Mouse (Mus musculus) intestine, embryonic 14.5 days (tissue): ENCODE data around the gene Ankrd2. TPM values are rescaled to one million over a fixed set of nuclear protein-coding genes. Genes with fewer than 3 reads are reported as not detected.

Experiments used
- ATAC-seq: fragments of 200-750 bp; cut with Nextera tagmentation; replicated peaks from 2 replicates; pipeline ENCODE4 v1.8.0; 2017; ENCODE audit warnings: low read depth, moderate number of reproducible peaks, moderate TSS enrichment, moderate library complexity; ENCODE audit not compliant: low FRiP score, low TSS enrichment
- DNase-seq: peaks from one replicate; pipeline ENCODE4 v3.0.0-alpha.2; 2018; ENCODE audit warnings: low spot score
- H3K27ac ChIP-seq: fragments of 300-500 bp; sonication (generic); 2 replicates; pipeline ENCODE4 v1.5.1; 2014; ENCODE audit warnings: low read depth, mild to moderate bottlenecking, control low read depth
- H3K27me3 ChIP-seq: fragments of 300-500 bp; sonication (generic); replicated peaks from 2 replicates; pipeline ENCODE4 v1.6.1; 2014; ENCODE audit warnings: low read length, control low read depth; ENCODE audit not compliant: control insufficient read depth, insufficient read depth
- H3K36me3 ChIP-seq: fragments of 300-500 bp; sonication (generic); 2 replicates; pipeline ENCODE4 v1.6.1; 2014; ENCODE audit warnings: low read length, control low read depth; ENCODE audit not compliant: control insufficient read depth, insufficient read depth
- H3K4me1 ChIP-seq: fragments of 300-500 bp; sonication (generic); replicated peaks from 2 replicates; pipeline ENCODE4 v1.6.1; 2014; ENCODE audit warnings: low read length, control low read depth, mixed read lengths; ENCODE audit not compliant: control insufficient read depth, insufficient read depth
- H3K4me2 ChIP-seq: fragments of 300-500 bp; sonication (generic); 2 replicates; pipeline ENCODE4 v1.6.1; 2014; ENCODE audit warnings: low read length
- H3K4me3 ChIP-seq: fragments of 300-500 bp; sonication (generic); 2 replicates; pipeline ENCODE4 v1.5.1; 2014; ENCODE audit warnings: low read depth, low read length, control low read depth, mixed read lengths
- H3K9ac ChIP-seq: fragments of 300-500 bp; sonication (generic); 2 replicates; pipeline ENCODE4 v1.6.1; 2014; ENCODE audit warnings: mild to moderate bottlenecking, low read length
- H3K9me3 ChIP-seq: fragments of 300-500 bp; sonication (generic); 2 replicates; pipeline ENCODE4 v1.6.1; 2016; ENCODE audit warnings: low read length, control low read depth; ENCODE audit not compliant: control insufficient read depth
- WGBS: fragments of 180-500 bp; shearing (Covaris S2); extraction: QIAGEN DNeasy Blood & Tissue Kit; methylation state at CpG from one replicate; pipeline ENCODE4 v1.1.7; 2014; 5-methylcytosine and 5-hydroxymethylcytosine counted together
- polyA plus RNA-seq: library from polyadenylated mRNA; unstranded; fragments of >200 nt; fragmentation: Nextera tagmentation; extraction: Ambion mirVana; gene quantifications from 2 replicates; pipeline ENCODE4 v1.2.1, GENCODE M21; 2014

The Ankrd2 gene
- 0.27 and 0.32 TPM in 2 replicates for polyA plus RNA-seq

DNA sequence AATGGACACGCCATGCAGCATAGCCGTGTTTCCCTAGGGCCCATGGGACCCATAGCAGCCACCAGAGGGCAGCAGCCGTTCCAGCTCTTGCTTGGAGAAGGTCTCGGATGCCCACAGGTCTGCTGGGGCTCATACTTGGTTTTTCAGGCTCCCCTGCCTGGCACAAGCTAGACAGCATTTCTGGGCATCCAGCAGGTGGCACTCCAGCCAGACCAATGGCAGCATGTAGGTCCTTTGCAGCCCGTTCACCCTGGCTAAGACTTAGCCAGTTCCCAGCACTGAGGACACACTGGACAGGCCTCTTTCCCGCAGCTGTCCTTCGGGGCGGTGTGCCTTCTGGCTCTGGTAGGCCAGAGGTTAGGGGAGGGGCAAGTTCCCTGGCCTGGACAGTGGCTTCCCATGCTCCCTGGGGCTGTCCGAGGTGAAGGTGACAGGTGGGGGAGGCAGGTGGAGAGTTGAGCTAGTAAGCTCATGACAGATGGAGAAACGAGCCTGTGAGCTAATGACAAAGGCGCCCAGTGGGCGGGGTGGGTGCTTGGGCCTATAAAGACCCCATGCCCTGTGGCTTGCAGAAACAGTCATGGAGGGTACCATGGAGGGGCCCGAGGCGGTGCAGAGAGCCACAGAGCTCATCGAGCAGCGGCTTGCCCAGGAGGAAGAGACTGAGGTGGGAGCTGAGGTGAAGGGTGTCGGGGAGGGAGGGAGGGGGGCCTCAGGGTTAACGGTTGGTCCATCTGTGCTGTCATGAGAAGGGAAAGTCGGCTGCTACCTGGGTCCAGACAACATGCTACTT lies at the start of gene Ankrd2:
Gene Ankrd2, plus strand, starts transcription at position 545 of the 793 bp plus-strand sequence.
- H3K4me3 ChIP-seq: no peak within 1 kb of the TSS
- ATAC-seq (peak; percentile 78), DNase-seq (peak; percentile 88)
- H3K9me3 ChIP-seq: no peaks in the 10 kb centered on the region
- H3K27me3 ChIP-seq: no peaks in the 10 kb centered on the region
- H3K27ac ChIP-seq: no peak within 1 kb of the TSS
- H3K4me2 ChIP-seq: no peak within 1 kb of the TSS
- H3K9ac ChIP-seq: no peak within 1 kb of the TSS
- H3K4me1 ChIP-seq: 0 out of 2 replicates have a peak, but pooled peaks cover 4% of the 10 kb centered on the region
- WGBS: 66% methylated on average over 19 of the region's 19 CpGs
- no peaks in the 10 kb centered on the region; the same call in 1 of the 2 replicates for H3K36me3 ChIP-seq

DNA sequence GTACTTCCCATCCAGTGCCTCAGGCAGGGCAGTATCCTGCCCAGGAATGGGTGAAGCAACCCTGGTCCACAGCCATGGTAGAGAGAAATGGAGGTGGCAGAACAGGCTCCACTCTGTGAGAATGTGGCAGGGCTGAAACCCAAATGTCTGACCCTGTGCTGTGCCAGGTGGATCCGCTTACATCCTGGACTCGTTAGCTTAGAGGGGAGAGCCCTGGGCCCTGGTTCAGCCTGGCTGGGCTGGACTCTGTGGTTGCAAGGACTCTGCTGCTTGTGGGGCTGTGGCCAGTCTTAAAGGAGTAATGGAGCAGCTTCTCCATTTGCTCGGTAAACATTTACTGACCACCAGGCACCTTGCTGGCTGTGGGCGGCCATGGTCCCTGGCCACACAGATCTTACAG lies 48.6 kb upstream of the Ankrd2 start:
- DNase-seq: no peak
- H3K27me3 ChIP-seq: no peaks in the 10 kb centered on the region
- peaks cover 4% of the 10 kb centered on the region; the same call in 1 of the 2 replicates for H3K4me1 ChIP-seq
- H3K9me3 ChIP-seq: no peaks in the 10 kb centered on the region
- H3K36me3 ChIP-seq: no peaks in the 10 kb centered on the region
- no peak overlapping the region for H3K27ac ChIP-seq
- H3K4me3 ChIP-seq: no peak overlapping the region
- WGBS: 84% methylated on average over 4 of the region's 4 CpGs
- no peak overlapping the region for H3K9ac ChIP-seq
- no peak for ATAC-seq
- no peak overlapping the region for H3K4me2 ChIP-seq

DNA sequence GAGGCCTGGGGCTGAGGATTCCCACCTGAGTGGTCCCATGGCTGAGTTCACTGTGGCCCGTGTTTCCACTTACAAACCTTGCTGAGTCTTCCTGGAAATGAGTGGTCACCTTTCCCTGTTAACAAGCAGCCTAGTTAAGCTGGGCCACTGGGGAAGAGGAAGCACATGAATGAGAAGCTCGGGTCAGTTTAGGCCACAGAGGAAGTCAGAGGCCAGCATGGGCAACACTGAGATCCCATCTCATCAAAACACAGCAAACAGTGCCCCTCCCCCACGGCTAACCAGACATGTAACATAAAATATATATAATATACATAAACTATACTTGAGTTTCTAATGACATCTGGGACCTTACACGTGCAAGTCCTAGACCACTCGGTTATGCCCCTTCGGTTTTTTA lies 46.0 kb upstream of the Ankrd2 start:
- no peaks in the 10 kb centered on the region for H3K4me1 ChIP-seq
- H3K9ac ChIP-seq: no peak overlapping the region
- H3K9me3 ChIP-seq: no peaks in the 10 kb centered on the region
- no peaks in the 10 kb centered on the region for H3K36me3 ChIP-seq
- DNase-seq (no peak), ATAC-seq (no peak)
- no peak overlapping the region for H3K4me3 ChIP-seq
- no peaks in the 10 kb centered on the region for H3K27me3 ChIP-seq
- H3K27ac ChIP-seq: no peak overlapping the region
- 73% methylated on average over 6 of the region's 6 CpGs for WGBS
- no peak overlapping the region for H3K4me2 ChIP-seq

DNA sequence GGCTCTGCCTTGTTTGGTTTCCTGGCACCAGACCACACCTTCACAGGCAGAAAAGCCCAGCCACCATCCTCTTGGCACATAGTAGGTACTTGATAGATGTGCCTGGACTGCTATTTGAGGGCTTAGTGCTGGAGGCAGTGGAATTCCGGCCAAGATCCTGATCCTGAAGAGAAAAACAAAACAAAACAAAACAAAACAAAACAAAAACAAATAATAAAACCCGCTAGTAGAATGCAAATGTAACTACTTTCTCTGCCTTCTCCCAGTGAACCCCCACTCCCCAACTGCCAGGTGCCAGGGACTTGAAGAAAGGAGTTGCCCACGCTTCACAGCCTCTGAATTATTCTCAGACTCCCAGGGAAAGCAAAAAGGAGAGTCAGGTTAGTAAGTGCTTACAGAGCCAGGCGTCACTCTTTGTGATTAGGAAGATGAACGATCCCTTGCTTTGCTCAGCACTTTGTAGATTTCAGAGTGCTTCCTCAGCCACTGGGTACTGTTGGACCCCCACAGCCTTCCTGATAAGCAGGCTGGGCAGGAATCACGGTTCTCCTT lies 43.8 kb upstream of the Ankrd2 start:
- WGBS: 44% methylated on average over 6 of the region's 6 CpGs

DNA sequence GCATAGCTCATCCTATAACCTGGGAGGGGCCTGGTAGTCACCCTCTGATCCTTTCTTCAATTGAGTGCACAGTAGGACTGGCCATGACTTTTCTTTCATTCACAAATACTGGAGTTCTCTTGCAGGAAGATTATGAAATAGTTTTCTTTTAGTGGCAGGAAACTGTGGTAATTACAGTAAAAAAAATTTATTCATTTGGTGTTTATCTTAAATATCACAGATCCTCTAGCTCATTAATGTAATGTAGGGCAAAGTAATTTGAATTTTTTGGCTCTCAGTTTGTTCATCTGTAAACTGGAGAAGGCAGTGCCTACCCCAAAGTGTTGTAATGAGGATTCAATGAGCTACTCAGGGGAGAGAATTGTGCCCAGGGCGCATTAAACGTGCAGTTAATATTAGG lies 42.8 kb upstream of the Ankrd2 start:
- H3K4me2 ChIP-seq: no peak overlapping the region
- no peaks in the 10 kb centered on the region for H3K27me3 ChIP-seq
- no peak overlapping the region for H3K27ac ChIP-seq
- H3K4me3 ChIP-seq: no peak overlapping the region
- H3K9ac ChIP-seq: no peak overlapping the region
- DNase-seq (no peak), ATAC-seq (no peak)
- WGBS: 71% methylated on average over 2 of the region's 2 CpGs
- H3K36me3 ChIP-seq: no peaks in the 10 kb centered on the region
- H3K9me3 ChIP-seq: no peaks in the 10 kb centered on the region
- no peaks in the 10 kb centered on the region for H3K4me1 ChIP-seq

More for the DNA sequence above, 43.8 kb upstream of the Ankrd2 start:
- no peak for DNase-seq
- Histone ChIP-seq H3K27me3 (no peaks in the 10 kb centered on the region), H3K36me3 (no peaks in the 10 kb centered on the region), H3K9me3 (no peaks in the 10 kb centered on the region), H3K4me2 (no peak overlapping the region), H3K9ac (no peak overlapping the region), H3K27ac (no peak overlapping the region), H3K4me3 (no peak overlapping the region), H3K4me1 (no peaks in the 10 kb centered on the region)
- no peak for ATAC-seq

DNA sequence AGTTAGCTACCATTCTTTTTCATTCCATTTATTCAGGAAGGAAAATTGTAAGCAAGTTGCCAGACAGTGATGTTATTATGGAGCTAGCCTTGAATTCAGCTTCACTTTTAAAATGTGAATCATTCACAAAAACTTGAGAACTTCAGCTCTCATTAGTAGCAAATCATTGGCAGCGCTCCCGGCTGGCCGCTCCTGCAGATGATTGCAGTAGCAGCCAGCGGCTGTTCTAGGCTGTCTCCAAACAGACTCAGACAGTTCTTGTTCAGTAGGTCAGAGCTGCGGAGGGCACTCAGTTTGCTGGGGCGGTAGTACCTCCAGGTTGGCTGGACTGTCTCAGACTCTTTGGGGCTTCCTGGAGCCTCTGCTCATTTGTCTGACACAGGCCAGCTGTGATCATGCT lies 42.3 kb upstream of the Ankrd2 start:
- no peaks in the 10 kb centered on the region for H3K36me3 ChIP-seq
- no peak overlapping the region for H3K4me2 ChIP-seq
- no peaks in the 10 kb centered on the region for H3K9me3 ChIP-seq
- DNase-seq (no peak), ATAC-seq (no peak)
- WGBS: 42% methylated on average over 6 of the region's 6 CpGs
- no peaks in the 10 kb centered on the region for H3K4me1 ChIP-seq
- H3K4me3 ChIP-seq: no peak overlapping the region
- no peaks in the 10 kb centered on the region for H3K27me3 ChIP-seq
- no peak overlapping the region for H3K9ac ChIP-seq
- no peak overlapping the region for H3K27ac ChIP-seq

DNA sequence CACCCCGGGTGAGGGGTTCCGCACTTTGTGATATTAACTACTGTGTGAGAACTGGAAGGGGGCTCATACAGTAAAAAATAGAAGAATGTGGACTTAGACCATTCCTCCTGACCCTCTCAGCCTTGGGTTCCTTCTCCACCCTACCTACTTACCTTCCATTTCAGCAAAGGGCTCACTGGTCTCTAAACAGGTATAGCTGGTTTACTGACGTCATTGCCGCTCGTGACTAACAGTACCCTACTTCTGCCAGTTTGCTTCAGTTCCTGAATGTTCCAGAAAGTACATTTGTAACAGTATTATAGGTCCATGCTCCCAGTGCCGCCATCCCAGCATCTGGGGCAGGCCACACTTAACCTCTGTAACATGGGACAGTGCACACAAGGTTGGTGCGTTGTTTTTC lies 41.8 kb upstream of the Ankrd2 start:
- no peaks in the 10 kb centered on the region for H3K9me3 ChIP-seq
- no peak overlapping the region for H3K9ac ChIP-seq
- H3K27ac ChIP-seq: no peak overlapping the region
- H3K36me3 ChIP-seq: no peaks in the 10 kb centered on the region
- no peak overlapping the region for H3K4me3 ChIP-seq
- H3K4me1 ChIP-seq: no peaks in the 10 kb centered on the region
- WGBS: 89% methylated on average over 7 of the region's 7 CpGs
- H3K4me2 ChIP-seq: no peak overlapping the region
- no peaks in the 10 kb centered on the region for H3K27me3 ChIP-seq
- ATAC-seq (no peak), DNase-seq (no peak)

DNA sequence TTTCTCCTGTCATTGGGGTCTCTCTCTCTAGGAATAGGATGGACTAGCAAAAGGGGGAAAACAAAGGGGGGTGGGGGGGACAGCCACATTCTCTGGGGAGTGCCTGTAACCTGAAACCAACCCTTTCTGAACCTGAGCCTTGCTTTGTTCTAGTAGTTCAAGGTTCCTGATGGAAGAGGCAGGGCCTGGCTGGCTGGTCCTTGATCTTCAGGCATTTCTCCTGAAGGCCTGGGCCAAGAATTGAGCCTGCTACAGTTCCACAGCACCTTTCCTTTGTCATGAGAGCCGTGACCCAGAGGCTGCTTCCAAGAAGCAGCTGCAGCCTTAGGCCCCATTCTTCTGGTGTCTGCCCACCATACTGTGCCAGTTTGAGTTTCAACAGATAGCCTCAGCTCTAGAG lies 40.3 kb upstream of the Ankrd2 start:
- Histone ChIP-seq H3K4me2 (no peak overlapping the region), H3K9ac (no peak overlapping the region), H3K36me3 (no peaks in the 10 kb centered on the region), H3K4me1 (peaks cover 8% of the 10 kb centered on the region), H3K4me3 (no peak overlapping the region), H3K9me3 (no peaks in the 10 kb centered on the region), H3K27me3 (no peaks in the 10 kb centered on the region), H3K27ac (no peak overlapping the region)
- ATAC-seq: no peak
- 53% methylated on average over 1 of the region's 1 CpGs for WGBS
- no peak for DNase-seq

DNA sequence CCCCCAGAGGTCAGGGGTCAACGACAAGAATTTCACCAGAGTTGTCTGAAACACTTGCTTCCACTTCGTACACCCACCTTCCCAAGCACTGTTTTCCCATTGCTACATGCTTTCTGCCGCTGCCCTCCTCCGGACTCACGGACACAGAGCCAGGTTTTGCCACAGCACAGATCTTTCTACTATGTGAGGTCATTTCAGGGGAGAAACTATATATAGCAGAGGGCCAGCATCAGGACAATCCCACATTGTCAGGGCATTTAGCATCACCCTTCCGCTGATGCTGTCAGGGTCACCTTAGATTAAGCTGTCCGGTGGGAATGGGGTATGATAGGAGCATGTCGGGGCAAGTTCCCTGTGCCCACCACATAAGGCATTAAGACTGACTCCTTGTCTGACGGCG lies 38.7 kb upstream of the Ankrd2 start:
- Histone ChIP-seq H3K27me3 (no peaks in the 10 kb centered on the region), H3K9ac (no peak overlapping the region), H3K4me3 (no peak overlapping the region), H3K27ac (no peak overlapping the region), H3K4me1 (peaks cover 19% of the 10 kb centered on the region), H3K36me3 (no peaks in the 10 kb centered on the region), H3K9me3 (no peaks in the 10 kb centered on the region), H3K4me2 (no peak overlapping the region)
- WGBS: 77% methylated on average over 10 of the region's 10 CpGs
- DNase-seq (no peak), ATAC-seq (no peak)
